Mouse (Mus musculus): ENCODE measurements around the gene Rbm48.

- no peak for TF ChIP-seq CTCF (IDR thresholded peaks at IDR 0.05; ENCODE audit: borderline replicate concordance, extremely low read depth, insufficient read depth, insufficient read length)
- no peak for TF ChIP-seq POLR2A (IDR thresholded peaks at IDR 0.05; ENCODE audit: borderline replicate concordance, extremely low read depth, insufficient read depth, insufficient read length, poor library complexity, severe bottlenecking)
These were observed 57.6 kb downstream of the Rbm48 start for GRCm38 (mm10) chr5:3538505-3539472.

All from brain, embryonic 14.5 days (tissue).